Mouse (Mus musculus): ENCODE results near the gene Ushbp1.
A peak's percentile ranks its signal among the peaks of the same experiment; 100 is the strongest.
"Not testable (repeated sequence)": the region's sequence is repeated elsewhere in the genome, so short reads cannot be mapped to it uniquely, and the experiment has no call there.

Gene Ushbp1

DNA sequence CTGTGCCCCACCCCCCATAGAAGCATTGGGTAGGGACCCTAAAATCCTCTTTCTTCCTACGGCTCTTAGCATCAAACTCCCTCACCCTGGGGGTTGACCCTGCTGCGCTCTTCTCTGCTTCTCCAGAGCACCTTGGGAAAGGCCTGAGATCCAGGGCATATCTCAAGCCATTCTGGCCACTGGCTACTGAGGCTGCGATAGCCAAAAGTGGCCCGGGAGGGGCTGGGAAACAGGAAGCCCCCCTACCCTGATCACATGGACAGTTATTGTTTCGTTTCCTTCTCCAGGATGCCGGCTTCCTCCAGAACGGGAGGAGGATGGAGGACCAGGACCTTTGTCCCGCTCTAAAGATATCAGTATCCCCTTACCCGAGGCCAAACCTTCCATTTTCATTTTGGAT, at the start of gene Ushbp1:
Gene Ushbp1 (minus strand): TSS at position 174 of the 400 bp plus-strand sequence.
- DNase-seq, result peak; percentile 52

DNA sequence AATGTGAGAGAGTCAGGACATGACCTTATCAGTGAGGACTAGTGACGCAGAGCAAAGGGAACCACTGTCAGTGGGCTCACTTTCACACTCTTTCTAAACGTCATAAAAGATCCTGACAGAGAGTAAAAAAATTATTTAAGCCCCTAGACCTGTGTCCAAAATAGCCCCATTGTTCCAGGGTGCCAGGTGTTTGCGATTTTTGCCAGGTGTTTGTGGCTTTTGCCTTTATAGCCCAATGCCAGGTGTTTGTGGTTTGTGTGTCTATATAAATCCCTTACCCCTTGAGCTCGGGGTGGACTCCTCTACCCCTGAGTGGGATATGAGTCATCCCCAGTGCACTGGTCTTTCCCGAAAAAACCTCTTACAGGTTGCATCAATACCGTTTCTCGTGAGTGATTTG, 49.5 kb upstream of the Ushbp1 start:
- DNase-seq, result no peak

- DNase-seq, result no peak
Observed at GRCm38 (mm10) chr8:71441404-71441803, 45.8 kb upstream of the Ushbp1 start.

- DNase-seq, result no peak
Observed at GRCm38 (mm10) chr8:71437041-71437440, 41.4 kb upstream of the Ushbp1 start.

GRCm38 (mm10) chr8:71432935-71433334, 37.3 kb upstream of the Ushbp1 start:
- not testable (repeated sequence) for DNase-seq

GRCm38 (mm10) chr8:71422121-71422520, 26.5 kb upstream of the Ushbp1 start:
- DNase-seq, result no peak

GRCm38 (mm10) chr8:71411535-71412273, 16.1 kb upstream of the Ushbp1 start:
- DNase-seq, result no peak

GRCm38 (mm10) chr8:71408231-71408630, 12.6 kb upstream of the Ushbp1 start:
- no peak for DNase-seq

DNA sequence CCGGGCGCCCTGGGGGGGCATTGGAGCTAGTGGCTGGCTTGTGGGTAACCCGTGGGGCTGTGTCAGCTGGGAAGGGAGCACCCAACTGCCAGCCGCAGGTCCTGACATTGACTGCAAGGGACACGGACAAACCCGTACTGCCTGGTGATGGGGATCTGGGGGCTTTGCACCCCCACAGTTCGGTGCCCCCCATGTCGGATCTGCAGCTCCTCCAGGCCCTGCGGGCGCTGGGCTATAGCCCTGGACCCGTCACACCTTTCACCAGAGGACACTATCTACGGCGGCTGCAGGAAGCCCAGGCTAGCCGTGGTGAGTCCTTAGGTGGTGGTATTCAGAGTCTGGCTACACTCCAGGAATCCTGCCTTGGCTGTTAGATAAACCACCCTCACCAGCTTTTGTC, 11.8 kb upstream of the Ushbp1 start:
- no peak for DNase-seq

DNA sequence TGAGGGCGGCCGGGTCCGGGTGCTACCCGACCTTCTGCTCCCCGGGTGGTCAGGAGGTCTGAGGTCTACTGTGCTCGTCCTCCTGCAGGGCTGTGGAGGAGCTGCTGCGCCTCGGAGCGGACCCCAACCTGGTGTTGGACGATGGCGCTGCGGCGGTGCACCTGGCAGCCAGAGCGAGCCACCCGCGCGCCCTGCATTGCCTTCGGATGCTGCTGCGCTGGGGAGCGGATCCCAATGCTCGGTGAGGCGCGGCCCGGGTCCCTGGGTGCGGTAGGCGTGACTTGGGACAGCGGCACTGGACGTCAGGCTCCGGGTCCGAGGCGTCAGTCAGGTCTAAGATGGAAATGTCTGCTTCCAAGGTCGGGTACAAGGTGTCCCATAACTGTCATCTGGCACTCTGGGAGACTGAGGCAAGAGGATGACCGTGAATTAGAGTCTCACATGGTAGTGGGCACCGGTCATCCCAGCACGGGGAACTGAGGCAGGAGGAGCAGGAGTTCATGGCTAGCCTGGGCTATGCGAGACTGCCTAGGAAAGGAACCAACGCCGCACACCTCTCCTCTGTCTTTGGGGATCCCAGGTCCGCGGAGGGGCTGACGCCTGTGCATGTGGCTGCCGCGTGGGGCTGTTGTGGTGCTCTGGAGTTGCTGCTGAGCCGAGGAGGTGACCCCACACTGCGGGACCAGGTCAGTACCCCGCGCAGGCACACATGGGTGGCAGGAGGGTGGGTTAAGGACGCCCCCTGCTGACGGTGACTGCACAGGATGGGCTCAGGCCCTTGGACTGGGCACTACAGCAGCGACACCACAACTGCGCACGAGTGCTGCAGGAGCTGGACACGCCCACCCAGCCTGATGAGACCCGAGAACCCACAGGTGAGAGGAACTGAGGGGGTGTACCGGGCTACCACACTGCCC, 10.8 kb upstream of the Ushbp1 start:
- peak; percentile 78 for DNase-seq

DNA sequence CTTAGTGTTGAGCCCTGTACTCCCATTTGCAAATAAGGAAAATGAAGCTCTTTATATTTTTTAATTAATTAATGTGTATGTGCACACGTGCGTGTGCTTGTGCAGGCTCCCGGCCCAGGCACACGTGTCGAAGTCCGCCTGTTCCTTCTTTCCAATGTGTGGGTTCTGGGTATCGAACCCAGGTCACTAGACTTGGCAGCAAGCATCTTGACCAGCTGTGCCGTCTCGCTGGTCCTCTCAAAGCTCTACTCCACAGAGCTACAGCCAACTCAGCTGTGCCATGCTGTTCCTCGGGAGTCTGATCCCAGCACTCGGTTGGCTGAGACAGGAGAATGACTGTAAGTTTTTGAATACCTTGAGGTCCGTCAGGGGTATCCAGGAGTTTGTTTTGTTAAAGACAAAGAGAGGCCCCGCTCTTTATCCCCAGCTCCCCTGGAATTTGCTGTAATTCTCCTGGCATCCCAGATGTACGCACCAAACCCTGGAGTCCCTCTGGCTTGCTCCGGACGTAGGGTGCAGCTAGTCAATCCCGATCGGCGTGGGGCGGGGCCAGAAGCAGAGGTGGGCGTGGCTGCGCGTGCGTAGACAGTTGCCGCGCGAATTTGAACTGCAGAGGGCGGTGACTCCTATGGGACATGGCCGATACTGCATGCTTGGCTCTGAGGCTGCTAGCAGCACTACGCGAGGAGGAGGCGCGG, 9.9 kb upstream of the Ushbp1 start, which contains the start of gene Ankle1:
Gene Ankle1 (plus strand): TSS at position 610 of the 698 bp plus-strand sequence.
- DNase-seq, result peak; percentile 98

DNA sequence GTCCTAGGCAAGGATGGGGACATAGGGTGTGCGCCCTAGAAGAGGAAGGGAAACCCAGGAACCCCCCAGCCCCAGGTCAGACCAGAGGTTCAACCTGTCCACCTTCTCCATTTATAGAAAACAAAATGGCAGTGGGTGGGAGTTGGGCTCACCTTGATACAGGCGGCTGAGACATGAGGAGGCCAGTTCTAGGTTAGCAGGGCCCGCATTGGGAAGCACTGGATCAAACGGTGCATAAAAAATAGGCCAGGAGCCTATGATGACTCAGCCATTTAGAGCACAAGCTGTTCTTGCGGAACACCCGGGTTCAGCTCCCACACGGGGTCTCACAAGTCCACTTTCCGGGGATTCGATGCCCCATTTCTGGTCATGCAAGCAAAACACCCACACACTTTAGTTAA, 9.3 kb upstream of the Ushbp1 start:
- DNase-seq, result peak; percentile 51

GRCm38 (mm10) chr8:71404011-71404410, 8.4 kb upstream of the Ushbp1 start:
- no peak for DNase-seq

- DNase-seq, result no peak
Observed at GRCm38 (mm10) chr8:71403107-71403885, 7.7 kb upstream of the Ushbp1 start.

DNA sequence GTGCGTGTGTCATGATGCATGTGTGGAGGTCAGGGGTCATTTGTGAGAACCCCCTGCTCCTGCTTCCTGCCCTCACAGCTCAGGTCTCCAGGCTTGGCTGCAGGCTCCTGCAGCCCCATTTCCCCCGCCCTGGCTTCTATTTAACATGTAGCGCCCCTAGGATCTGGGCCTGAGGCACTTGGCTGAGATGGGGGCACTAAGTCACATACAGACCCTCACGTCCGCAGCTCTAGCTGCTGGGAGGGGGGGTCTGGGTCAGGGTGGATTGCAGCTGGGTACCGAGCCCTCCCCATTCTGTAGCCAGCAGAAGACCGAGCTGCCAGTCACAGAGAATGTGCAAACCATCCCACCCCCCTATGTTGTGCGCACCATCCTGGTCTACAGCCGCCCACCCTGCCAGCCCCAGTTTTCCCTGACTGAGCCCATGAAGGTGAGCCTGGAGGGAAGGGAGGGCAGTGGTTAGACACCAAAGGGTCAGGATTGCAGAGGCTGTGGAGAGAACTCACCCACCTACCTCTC, 6.9 kb upstream of the Ushbp1 start:
- DNase-seq, result no peak

- no peak for DNase-seq
Observed at GRCm38 (mm10) chr8:71401454-71401853, 5.9 kb upstream of the Ushbp1 start.

GRCm38 (mm10) chr8:71400826-71401225, 5.2 kb upstream of the Ushbp1 start:
- DNase-seq, result no peak

DNA sequence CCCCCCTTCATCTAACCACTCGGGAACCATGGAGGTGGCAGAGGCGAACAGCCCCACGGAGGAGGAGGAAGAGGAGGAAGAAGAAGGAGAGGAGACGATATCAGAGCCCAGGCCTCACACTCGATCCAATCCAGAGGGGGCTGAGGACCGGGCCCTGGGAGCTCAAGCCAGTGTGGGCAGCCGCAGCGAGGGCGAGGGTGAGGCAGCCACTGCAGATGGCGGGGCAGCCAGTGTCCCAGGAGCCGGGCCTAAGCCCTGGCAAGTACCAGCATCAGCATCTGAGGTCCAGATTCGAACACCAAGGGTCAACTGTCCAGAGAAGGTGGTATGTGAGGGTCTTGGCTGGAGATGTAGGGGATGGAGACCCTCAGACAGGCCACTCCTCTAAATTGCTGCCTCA, 2.1 kb upstream of the Ushbp1 start:
- DNase-seq, result no peak

- peak; percentile 93 for DNase-seq
Observed at GRCm38 (mm10) chr8:71396639-71397305, 1.2 kb upstream of the Ushbp1 start, which contains the start of gene Babam1. Gene Babam1, plus strand, starts transcription at chr8:71396861.

DNA sequence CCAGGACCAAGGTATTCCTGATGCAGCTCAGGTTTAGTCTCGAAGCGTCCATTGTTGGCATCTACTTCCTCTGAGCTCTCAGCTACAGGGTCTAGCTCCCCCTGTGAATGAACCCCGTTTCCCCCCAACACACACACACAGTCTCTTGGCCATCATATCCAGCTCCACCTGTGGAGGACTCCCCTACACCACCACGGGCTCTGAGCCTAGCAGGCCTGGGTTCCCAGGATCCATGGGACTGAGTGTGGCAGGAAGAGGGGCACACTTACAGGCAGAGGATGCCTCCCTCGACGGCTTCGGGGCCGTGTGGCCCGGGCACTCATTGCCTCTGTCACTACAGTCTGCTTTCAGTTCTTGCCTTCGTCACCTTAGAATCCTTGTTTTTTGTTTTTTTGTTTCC, 531 bp downstream of the Ushbp1 start:
- no peak for DNase-seq

DNA sequence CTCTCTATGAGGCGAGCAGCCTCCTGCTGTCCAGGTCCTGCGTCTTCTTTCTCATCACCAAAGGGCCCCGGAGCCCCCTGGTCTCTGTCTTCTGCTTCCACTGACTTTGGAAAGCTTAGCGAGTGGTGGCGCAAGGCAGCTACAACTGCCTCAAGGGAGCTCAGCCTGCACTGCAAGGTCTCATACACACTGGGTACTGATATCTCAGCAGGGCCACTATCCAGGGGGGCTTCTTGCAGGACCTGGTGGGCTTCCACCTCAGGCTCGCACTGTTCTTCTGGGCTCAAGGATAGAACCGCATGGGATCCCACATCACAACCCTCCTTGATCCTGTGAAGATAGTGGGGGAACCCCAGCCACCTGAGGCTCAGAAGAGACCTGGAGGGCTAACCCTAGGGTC, 1.1 kb downstream of the Ushbp1 start:
- DNase-seq, result no peak

DNA sequence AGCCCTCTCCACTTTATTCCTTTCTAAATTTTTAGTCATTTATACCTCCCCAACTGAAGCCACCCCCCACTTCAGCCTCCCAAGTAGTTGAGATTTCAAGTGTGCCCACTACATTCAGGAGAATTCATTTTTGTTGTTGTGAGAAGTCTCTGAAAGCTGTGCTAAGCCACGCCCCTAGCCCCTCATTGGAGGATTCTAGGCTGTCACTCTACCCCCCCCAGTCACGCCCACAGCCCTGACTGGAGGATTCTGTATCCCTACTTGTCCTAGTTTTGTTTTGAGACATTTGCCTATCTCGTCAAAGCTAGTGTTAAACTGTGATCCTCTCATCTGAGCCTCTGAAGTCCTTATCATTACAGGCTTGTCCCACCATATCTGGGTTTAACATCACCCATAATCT, 2.7 kb downstream of the Ushbp1 start:
- no peak for DNase-seq

Data from kidney, adult 18-20 months (tissue).